Comparison of ENCODE assay signal across 1 mouse cellular context in the genomic region with DNA sequence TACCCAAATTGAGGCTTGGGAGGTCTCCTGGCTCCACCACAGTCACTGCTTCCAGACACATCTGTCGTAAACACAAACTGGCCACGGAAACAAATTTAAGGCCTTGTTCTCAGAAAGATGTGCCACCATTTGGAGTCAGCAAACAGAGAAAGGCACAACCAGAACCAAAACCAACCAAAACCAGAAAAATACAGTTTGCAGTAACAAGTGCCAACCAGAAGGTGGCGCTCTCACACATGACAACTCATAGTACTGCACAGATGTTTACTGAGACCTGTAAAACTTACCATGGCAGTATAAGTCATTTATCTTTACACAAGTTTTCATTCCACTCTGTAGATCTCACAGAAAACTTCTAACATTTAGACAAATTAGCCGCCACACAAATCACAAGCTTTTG.
TF ChIP-seq lines count a peak whose summit lies in the region.

No protein-coding gene starts in this region.

TF ChIP-seq in MEL, 35 proteins besides CTCF, POLR2A, EP300 and RAD21:
- TF ChIP-seq SMC3 (IDR thresholded peaks at IDR 0.05; ENCODE audit: low read depth, low read length): peak; percentile 41
- TF ChIP-seq NRF1 (IDR thresholded peaks at IDR 0.05; ENCODE audit: insufficient read depth, low read depth, low read length, poor library complexity, severe bottlenecking): no peak
- no peak for TF ChIP-seq MYC (IDR thresholded peaks at IDR 0.05; ENCODE audit: low read depth, low read length)
